Mouse (Mus musculus): Measurements from ENCODE around the gene Entpd7. TPM values are rescaled to one million over a fixed set of nuclear protein-coding genes. Genes with fewer than 3 reads are reported as not detected.
A peak's percentile ranks its signal among the peaks of the same experiment; 100 is the strongest.

The Entpd7 gene
- total and polyA plus RNA-seq, 2 experiments from 2014 or later, result 2.1 to 3.2 TPM

DNA sequence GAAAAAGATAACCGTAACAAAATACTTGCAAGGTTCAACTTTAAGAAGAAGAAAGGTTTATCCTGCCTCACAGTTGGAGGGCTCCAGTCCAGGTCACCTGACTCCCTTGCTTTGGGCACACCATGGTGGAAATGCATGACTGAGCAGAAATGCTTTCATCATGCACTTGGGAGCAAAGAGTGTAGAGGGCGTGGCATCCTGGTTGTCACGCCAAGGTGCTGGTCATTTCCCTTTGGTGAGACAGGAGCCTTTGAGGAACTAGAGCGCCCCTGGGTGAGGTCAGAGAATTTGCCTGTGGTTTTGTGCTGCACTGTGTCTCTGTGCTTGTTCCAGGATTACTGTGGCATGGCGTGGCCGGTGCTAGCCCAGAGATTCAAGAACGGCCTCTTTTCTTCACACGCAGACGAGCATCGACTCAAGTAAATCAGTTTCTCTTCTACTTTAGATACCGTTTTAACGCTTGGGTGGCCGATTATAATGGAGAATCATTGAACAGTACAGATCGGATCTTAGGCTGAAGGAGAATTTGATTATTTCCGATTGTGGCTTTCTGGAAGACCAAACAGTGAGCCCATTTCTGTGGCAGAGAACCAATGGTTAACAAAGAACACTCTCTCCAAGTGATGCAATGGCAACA lies 37.2 kb downstream of the Entpd7 start:
- Histone ChIP-seq H3K9ac (replicated peaks; ENCODE audit: low read depth, low read length) (no peak overlapping the region), H3K9me3 (replicated peaks; ENCODE audit: control insufficient read depth, low read length) (no peaks in the 10 kb centered on the region), H3K4me3 (ENCODE audit: low read depth, low read length) (no peak overlapping the region), H3K4me1 (ENCODE audit: control insufficient read depth, insufficient read depth) (no peaks in the 10 kb centered on the region), H3K36me3 (replicated peaks; ENCODE audit: control insufficient read depth, insufficient read depth, low read length) (peaks cover 37% of the 10 kb centered on the region), H3K27me3 (ENCODE audit: control insufficient read depth, insufficient read depth, low read length) (no peaks in the 10 kb centered on the region), H3K4me2 (ENCODE audit: low read depth, low read length) (no peak overlapping the region), H3K27ac (ENCODE audit: low read depth) (no peak overlapping the region)
- TF ChIP-seq EP300 (IDR thresholded peaks at IDR 0.05; ENCODE audit: low read depth) (no peak), CTCF (IDR thresholded peaks at IDR 0.05; ENCODE audit: low read depth) (no peak)
- no peak for DNase-seq (ENCODE audit: low spot score)
- WGBS, result 93% methylated on average over 15 of the region's 15 CpGs
- no peak for ATAC-seq (ENCODE audit: insufficient read depth, low read depth)

DNA sequence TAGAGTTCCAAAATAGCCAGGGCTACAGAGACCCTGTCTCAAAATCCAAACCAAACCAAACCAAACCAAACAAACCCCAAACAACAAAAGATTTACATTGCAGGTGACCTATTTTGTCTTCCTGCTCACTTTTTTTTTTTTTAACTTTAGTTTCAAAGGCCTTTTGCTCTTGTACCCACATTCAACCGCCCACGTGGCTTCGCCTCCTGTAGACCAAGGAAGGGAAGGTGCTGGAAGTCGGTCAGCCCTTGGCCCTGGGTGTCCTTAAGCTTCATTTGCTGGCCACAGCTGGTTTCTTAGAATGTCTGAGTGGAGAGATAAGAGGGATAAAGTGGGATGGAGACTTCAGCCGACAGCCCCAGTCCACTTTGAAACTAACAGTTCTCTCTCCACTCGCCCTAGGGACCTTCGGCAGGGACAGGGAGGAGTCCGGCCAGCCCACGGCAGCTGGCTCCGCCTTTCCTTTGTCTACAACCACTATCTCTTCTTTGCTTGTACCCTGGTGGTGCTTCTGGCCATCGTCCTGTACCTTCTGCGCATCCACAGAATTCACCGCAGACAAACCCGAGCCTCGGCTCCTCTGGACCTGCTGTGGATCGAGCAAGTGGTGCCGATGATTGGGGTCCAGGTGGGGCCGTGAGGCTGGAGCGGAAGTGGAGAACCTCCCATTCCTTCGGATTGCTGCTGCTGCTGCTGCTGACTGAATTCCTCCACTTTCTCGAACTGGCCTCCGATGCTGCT lies 40.0 kb downstream of the Entpd7 start:
- Histone ChIP-seq H3K36me3 (replicated peaks; ENCODE audit: control insufficient read depth, insufficient read depth, low read length) (peaks cover 33% of the 10 kb centered on the region), H3K27ac (ENCODE audit: low read depth) (peak overlapping the region; percentile 23), H3K27me3 (ENCODE audit: control insufficient read depth, insufficient read depth, low read length) (no peaks in the 10 kb centered on the region), H3K9ac (replicated peaks; ENCODE audit: low read depth, low read length) (peak overlapping the region; percentile 29; the same call in 1 of the 2 replicates), H3K4me2 (ENCODE audit: low read depth, low read length) (peak overlapping the region; percentile 55), H3K4me1 (ENCODE audit: control insufficient read depth, insufficient read depth) (no peaks in the 10 kb centered on the region), H3K4me3 (ENCODE audit: low read depth, low read length) (peak overlapping the region; percentile 35), H3K9me3 (replicated peaks; ENCODE audit: control insufficient read depth, low read length) (no peaks in the 10 kb centered on the region)
- DNase-seq (ENCODE audit: low spot score) (peak; percentile 29), ATAC-seq (ENCODE audit: insufficient read depth, low read depth) (peak; percentile 39; the same call in 1 of the 2 replicates)
- no peak for TF ChIP-seq CTCF (IDR thresholded peaks at IDR 0.05; ENCODE audit: low read depth)
- TF ChIP-seq EP300 (IDR thresholded peaks at IDR 0.05; ENCODE audit: low read depth), result no peak
- 35% methylated on average over 22 of the region's 22 CpGs for WGBS

DNA sequence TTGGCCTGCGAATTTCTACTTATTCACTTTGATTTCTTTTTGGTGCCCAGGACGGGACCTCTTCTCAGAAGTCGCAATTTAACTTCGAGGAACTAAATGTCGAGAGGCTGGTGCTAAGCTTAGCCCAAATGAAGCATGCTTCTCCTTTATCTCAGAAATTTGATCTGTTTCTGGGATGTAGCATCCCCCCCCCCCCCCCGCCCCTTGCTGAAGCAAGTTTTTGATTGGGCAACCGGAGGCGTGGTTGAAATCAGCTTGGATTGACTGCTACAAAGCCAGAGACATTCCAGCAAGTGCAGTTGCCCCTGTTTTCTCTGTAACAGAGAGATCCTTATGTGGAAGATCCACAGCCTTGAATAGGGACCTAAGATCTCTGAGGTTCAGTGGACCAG lies 40.6 kb downstream of the Entpd7 start:
- H3K4me2 ChIP-seq (ENCODE audit: low read depth, low read length), result peak overlapping the region; percentile 55
- DNase-seq (ENCODE audit: low spot score) (peak; percentile 8), ATAC-seq (ENCODE audit: insufficient read depth, low read depth) (no peak)
- no peaks in the 10 kb centered on the region for H3K9me3 ChIP-seq (replicated peaks; ENCODE audit: control insufficient read depth, low read length)
- H3K27ac ChIP-seq (ENCODE audit: low read depth), result peak overlapping the region; percentile 23; the same call in 1 of the 2 replicates
- TF ChIP-seq CTCF (IDR thresholded peaks at IDR 0.05; ENCODE audit: low read depth) (no peak), EP300 (IDR thresholded peaks at IDR 0.05; ENCODE audit: low read depth) (no peak)
- H3K4me1 ChIP-seq (ENCODE audit: control insufficient read depth, insufficient read depth), result no peaks in the 10 kb centered on the region
- H3K4me3 ChIP-seq (ENCODE audit: low read depth, low read length), result peak overlapping the region; percentile 35
- peaks cover 36% of the 10 kb centered on the region for H3K36me3 ChIP-seq (replicated peaks; ENCODE audit: control insufficient read depth, insufficient read depth, low read length)
- no peaks in the 10 kb centered on the region for H3K27me3 ChIP-seq (ENCODE audit: control insufficient read depth, insufficient read depth, low read length)
- H3K9ac ChIP-seq (replicated peaks; ENCODE audit: low read depth, low read length), result no peak overlapping the region; the same call in 1 of the 2 replicates
- 32% methylated on average over 8 of the region's 8 CpGs for WGBS

DNA sequence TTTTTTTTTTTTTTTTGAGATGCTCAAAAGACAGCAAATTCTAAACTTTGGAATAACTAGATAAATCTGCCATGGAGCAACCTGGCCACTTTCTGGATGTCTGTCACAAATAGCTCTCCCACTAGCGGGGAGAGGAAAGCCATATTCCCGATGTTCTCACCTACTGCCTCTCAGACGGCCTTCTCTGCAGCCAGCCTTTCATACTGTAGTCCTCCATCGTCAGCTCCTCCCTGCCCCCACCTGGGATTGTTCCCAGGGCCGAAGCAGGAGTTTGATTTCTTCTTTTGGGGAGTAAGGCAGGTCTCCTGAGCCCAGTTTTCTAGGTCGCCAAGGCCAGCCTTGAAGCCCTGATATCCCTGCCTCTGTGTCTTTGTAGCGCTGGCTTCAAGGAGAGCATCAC lies 41.7 kb downstream of the Entpd7 start:
- 69% methylated on average over 7 of the region's 7 CpGs for WGBS
- no peak overlapping the region for H3K9ac ChIP-seq (replicated peaks; ENCODE audit: low read depth, low read length)
- no peaks in the 10 kb centered on the region for H3K27me3 ChIP-seq (ENCODE audit: control insufficient read depth, insufficient read depth, low read length)
- ATAC-seq (ENCODE audit: insufficient read depth, low read depth) (no peak), DNase-seq (ENCODE audit: low spot score) (no peak)
- no peak overlapping the region for H3K4me2 ChIP-seq (ENCODE audit: low read depth, low read length)
- no peaks in the 10 kb centered on the region for H3K9me3 ChIP-seq (replicated peaks; ENCODE audit: control insufficient read depth, low read length)
- no peak for TF ChIP-seq CTCF (IDR thresholded peaks at IDR 0.05; ENCODE audit: low read depth)
- TF ChIP-seq EP300 (IDR thresholded peaks at IDR 0.05; ENCODE audit: low read depth), result no peak
- H3K4me1 ChIP-seq (ENCODE audit: control insufficient read depth, insufficient read depth), result no peaks in the 10 kb centered on the region
- peaks cover 34% of the 10 kb centered on the region for H3K36me3 ChIP-seq (replicated peaks; ENCODE audit: control insufficient read depth, insufficient read depth, low read length)
- H3K4me3 ChIP-seq (ENCODE audit: low read depth, low read length), result no peak overlapping the region
- H3K27ac ChIP-seq (ENCODE audit: low read depth), result no peak overlapping the region

DNA sequence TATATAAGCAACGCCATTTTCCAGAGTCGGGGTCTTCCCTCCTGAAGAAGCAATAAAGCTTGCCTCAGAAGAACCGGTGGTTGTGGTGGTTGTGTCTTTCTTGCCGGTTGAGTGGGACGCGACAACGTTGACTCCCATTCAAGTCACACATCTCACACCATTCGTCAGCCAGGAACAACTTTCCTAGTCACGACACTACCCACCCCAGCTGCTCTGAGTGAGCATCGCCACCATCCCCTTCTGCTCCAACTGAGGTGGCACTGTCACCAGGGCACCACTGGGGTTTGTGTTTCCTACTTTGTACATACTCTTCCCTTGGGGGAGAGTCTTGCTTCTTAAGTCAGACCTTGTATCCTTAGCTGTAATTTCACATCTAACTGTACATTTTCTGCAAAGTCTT lies 48.9 kb downstream of the Entpd7 start:
- TF ChIP-seq CTCF (IDR thresholded peaks at IDR 0.05; ENCODE audit: low read depth), result no peak
- TF ChIP-seq EP300 (IDR thresholded peaks at IDR 0.05; ENCODE audit: low read depth), result no peak
- Histone ChIP-seq H3K9ac (replicated peaks; ENCODE audit: low read depth, low read length) (no peak overlapping the region), H3K27ac (ENCODE audit: low read depth) (no peak overlapping the region), H3K36me3 (replicated peaks; ENCODE audit: control insufficient read depth, insufficient read depth, low read length) (peaks cover 88% of the 10 kb centered on the region), H3K27me3 (ENCODE audit: control insufficient read depth, insufficient read depth, low read length) (no peaks in the 10 kb centered on the region), H3K4me2 (ENCODE audit: low read depth, low read length) (no peak overlapping the region), H3K4me3 (ENCODE audit: low read depth, low read length) (no peak overlapping the region), H3K9me3 (replicated peaks; ENCODE audit: control insufficient read depth, low read length) (no peaks in the 10 kb centered on the region), H3K4me1 (ENCODE audit: control insufficient read depth, insufficient read depth) (no peaks in the 10 kb centered on the region)
- no peak for ATAC-seq (ENCODE audit: insufficient read depth, low read depth)
- DNase-seq (ENCODE audit: low spot score), result no peak
- 96% methylated on average over 10 of the region's 10 CpGs for WGBS

All from heart, postnatal 0 days (tissue).